Mouse (Mus musculus) cerebellum, adult (tissue): ENCODE results near the gene Dab2ip.
A peak's percentile ranks its signal among the peaks of the same experiment; 100 is the strongest.

Source experiments
- ATAC-seq: cut with Nextera tagmentation; 2 replicates; pipeline ENCODE4 v1.9.2; 2017; ENCODE audit warnings: mild to moderate bottlenecking, moderate library complexity, mixed read lengths; ENCODE audit not compliant: insufficient number of reproducible peaks, low FRiP score, low TSS enrichment

Gene Dab2ip

GRCm38 (mm10) chr2:35729077-35730065 is 171.3 kb downstream of the Dab2ip start:
- ATAC-seq, result no peak

GRCm38 (mm10) chr2:35731671-35732449 is 173.8 kb downstream of the Dab2ip start:
- no peak for ATAC-seq

GRCm38 (mm10) chr2:35735001-35735400 is 176.9 kb downstream of the Dab2ip start:
- ATAC-seq, result no peak

GRCm38 (mm10) chr2:35736061-35736460 is 178.0 kb downstream of the Dab2ip start:
- no peak for ATAC-seq

- ATAC-seq, result no peak
These were observed 179.5 kb downstream of the Dab2ip start for GRCm38 (mm10) chr2:35737467-35738027.

GRCm38 (mm10) chr2:35739669-35740254 is 181.7 kb downstream of the Dab2ip start:
- ATAC-seq, result no peak

GRCm38 (mm10) chr2:35745876-35746275 is 187.8 kb downstream of the Dab2ip start:
- ATAC-seq, result no peak

GRCm38 (mm10) chr2:35746638-35747037 is 188.6 kb downstream of the Dab2ip start:
- peak; percentile 51; the same call in 1 of the 2 replicates for ATAC-seq

- ATAC-seq, result no peak
These were observed 189.4 kb downstream of the Dab2ip start for GRCm38 (mm10) chr2:35747371-35748035.

GRCm38 (mm10) chr2:35750533-35751141 is 192.6 kb downstream of the Dab2ip start:
- no peak for ATAC-seq

- peak; percentile 57 for ATAC-seq
These were observed 193.9 kb downstream of the Dab2ip start for GRCm38 (mm10) chr2:35751781-35752505.

- ATAC-seq, result no peak
These were observed 198.4 kb downstream of the Dab2ip start for GRCm38 (mm10) chr2:35756467-35756866.

- ATAC-seq, result peak; percentile 47; the same call in 1 of the 2 replicates
These were observed 202.3 kb downstream of the Dab2ip start for GRCm38 (mm10) chr2:35760352-35760751.

GRCm38 (mm10) chr2:35760867-35761266 is 202.8 kb downstream of the Dab2ip start:
- ATAC-seq, result no peak

GRCm38 (mm10) chr2:35761458-35761857 is 203.4 kb downstream of the Dab2ip start:
- ATAC-seq, result no peak

GRCm38 (mm10) chr2:35763818-35764217 is 205.8 kb downstream of the Dab2ip start:
- ATAC-seq, result no peak

GRCm38 (mm10) chr2:35764328-35764727 is 206.3 kb downstream of the Dab2ip start:
- no peak for ATAC-seq

- ATAC-seq, result no peak; the same call in 1 of the 2 replicates
These were observed 209.9 kb downstream of the Dab2ip start for GRCm38 (mm10) chr2:35767834-35768537.
